Mouse (Mus musculus) myocyte (in vitro differentiated cells): ENCODE measurements around the gene Fxyd1. TPM values are rescaled to one million over a fixed set of nuclear protein-coding genes. Genes with fewer than 3 reads are reported as not detected.

Experiments
- H3K27me3 ChIP-seq: one replicate; pipeline ENCODE4 v1.6.1; 2011; ENCODE audit not compliant: control insufficient read depth, insufficient read depth, insufficient read length
- H3K36me3 ChIP-seq: one replicate; pipeline ENCODE4 v1.6.1; 2011; ENCODE audit not compliant: control insufficient read depth, insufficient read depth
- H3K4me2 ChIP-seq: one replicate; pipeline ENCODE4 v1.6.1; 2011; ENCODE audit warnings: low read depth, control low read depth
- H3K4me3 ChIP-seq: one replicate; pipeline ENCODE4 v1.5.1; 2011; ENCODE audit warnings: mild to moderate bottlenecking, control low read depth, moderate library complexity
- H3K79me2 ChIP-seq: one replicate; pipeline ENCODE4 v1.6.1; 2011; ENCODE audit not compliant: control insufficient read depth, insufficient read depth
- H3ac ChIP-seq: one replicate; pipeline ENCODE4 v1.6.1; 2011; ENCODE audit not compliant: control insufficient read depth, insufficient read length
- CEBPB ChIP-seq: IDR thresholded peaks from 2 replicates; pipeline ENCODE4 v1.6.1; 2011; ENCODE audit warnings: mild to moderate bottlenecking, moderate library complexity; ENCODE audit not compliant: poor library complexity, insufficient read depth, severe bottlenecking
- E2F4 ChIP-seq: IDR thresholded peaks from one replicate; pipeline ENCODE4 v1.6.1; 2011; ENCODE audit warnings: mild to moderate bottlenecking, control low read depth, moderate library complexity; ENCODE audit not compliant: insufficient read depth
- MAX ChIP-seq: IDR thresholded peaks from one replicate; pipeline ENCODE4 v1.6.1; 2011; ENCODE audit warnings: low read depth, mild to moderate bottlenecking, control low read depth
- MYOD1 ChIP-seq, 3 experiments: IDR thresholded peaks; one replicate each; pipeline ENCODE4 v1.6.1; 2011; ENCODE audit warnings: control low read depth in 2 of 3, low read depth in 2 of 3, mild to moderate bottlenecking in 2 of 3, moderate library complexity in 1 of 3; ENCODE audit not compliant: insufficient read length in 2 of 3, control insufficient read depth in 1 of 3
- MYOG ChIP-seq, 3 experiments: IDR thresholded peaks; one replicate each; pipeline ENCODE4 v1.6.1; 2011; ENCODE audit warnings: control low read depth in 2 of 3, low read depth in 2 of 3, mild to moderate bottlenecking in 2 of 3; ENCODE audit not compliant: insufficient read length in 2 of 3, control insufficient read depth in 1 of 3, insufficient read depth in 1 of 3
- POLR2A ChIP-seq: IDR thresholded peaks from one replicate; pipeline ENCODE4 v1.6.1; 2011; ENCODE audit warnings: low read depth, mild to moderate bottlenecking, control low read depth, moderate library complexity; ENCODE audit not compliant: insufficient read length
- POLR2AphosphoS2 ChIP-seq: IDR thresholded peaks from one replicate; pipeline ENCODE4 v1.6.1; 2011; ENCODE audit warnings: low read depth, control low read depth; ENCODE audit not compliant: insufficient read length
- REST ChIP-seq: IDR thresholded peaks from one replicate; pipeline ENCODE4 v1.6.1; 2011; ENCODE audit warnings: mild to moderate bottlenecking, control low read depth, moderate library complexity; ENCODE audit not compliant: insufficient read depth, insufficient read length
- SRF ChIP-seq: IDR thresholded peaks from one replicate; pipeline ENCODE4 v1.6.1; 2011; ENCODE audit warnings: low read depth; ENCODE audit not compliant: control insufficient read depth, insufficient read length
- TCF12 ChIP-seq: IDR thresholded peaks from one replicate; pipeline ENCODE4 v1.6.1; 2011; ENCODE audit warnings: mild to moderate bottlenecking, control low read depth; ENCODE audit not compliant: poor library complexity, insufficient read depth, severe bottlenecking
- TCF3 ChIP-seq: IDR thresholded peaks from one replicate; pipeline ENCODE4 v1.6.1; 2011; ENCODE audit warnings: low read depth, control low read depth; ENCODE audit not compliant: insufficient read length
- USF1 ChIP-seq: IDR thresholded peaks from one replicate; pipeline ENCODE4 v1.6.1; 2011; ENCODE audit warnings: low read depth, mild to moderate bottlenecking, control low read depth, moderate library complexity
- polyA plus RNA-seq: library from polyadenylated mRNA; unstranded; fragments of >200 nt; fragmentation: generic; extraction: Trizol; gene quantifications from one replicate; pipeline ENCODE4 v1.2.1, GENCODE M21; 2012; ENCODE audit warnings: missing spikeins

Gene Fxyd1
- 8.4 TPM for polyA plus RNA-seq

GRCm38 (mm10) chr7:31057071-31057470 is at the start of gene Fxyd1:
Gene Fxyd1, minus strand, starts transcription at chr7:31057199.
- Histone ChIP-seq H3ac (no peak within 1 kb of the TSS), H3K4me2 (no peak within 1 kb of the TSS), H3K36me3 (no peaks in the 10 kb centered on the region), H3K79me2 (no peaks in the 10 kb centered on the region), H3K27me3 (no peaks in the 10 kb centered on the region), H3K4me3 (no peak within 1 kb of the TSS)
- TF ChIP-seq SRF (no peak), MYOD1 (IDR thresholded peaks at IDR 0.05; ENCODE audit: control insufficient read depth in 1 of 3, insufficient read length in 2 of 3, low read depth in 2 of 3) (no peak), USF1 (no peak), TCF3 (no peak), CEBPB (no peak), REST (no peak), MYOG (IDR thresholded peaks at IDR 0.05; ENCODE audit: control insufficient read depth in 1 of 3, insufficient read depth in 1 of 3, insufficient read length in 2 of 3, low read depth in 2 of 3) (no peak), TCF12 (no peak), POLR2AphosphoS2 (no peak), E2F4 (no peak), MAX (no peak), POLR2A (no peak)

- H3K36me3 ChIP-seq: no peaks in the 10 kb centered on the region
Observed at GRCm38 (mm10) chr7:31106166-31106565, 49.2 kb upstream of the Fxyd1 start.

GRCm38 (mm10) chr7:31105061-31105768 is 48.2 kb upstream of the Fxyd1 start:
- H3K4me3 ChIP-seq: no peak overlapping the region
- no peak overlapping the region for H3K4me2 ChIP-seq
- H3ac ChIP-seq: no peak overlapping the region
- no peaks in the 10 kb centered on the region for H3K36me3 ChIP-seq
- TF ChIP-seq REST (no peak), CEBPB (no peak), MYOD1 (IDR thresholded peaks at IDR 0.05; ENCODE audit: control insufficient read depth in 1 of 3, insufficient read length in 2 of 3, low read depth in 2 of 3) (no peak), MAX (no peak), TCF3 (no peak), POLR2A (no peak), POLR2AphosphoS2 (no peak), TCF12 (no peak), E2F4 (no peak), USF1 (no peak), SRF (no peak), MYOG (IDR thresholded peaks at IDR 0.05; ENCODE audit: control insufficient read depth in 1 of 3, insufficient read depth in 1 of 3, insufficient read length in 2 of 3, low read depth in 2 of 3) (no peak)
- H3K79me2 ChIP-seq: no peaks in the 10 kb centered on the region
- H3K27me3 ChIP-seq: peaks cover 33% of the 10 kb centered on the region

More at GRCm38 (mm10) chr7:31106166-31106565, 49.2 kb upstream of the Fxyd1 start:
- TF ChIP-seq TCF12: no peak
- TF ChIP-seq MYOD1 (IDR thresholded peaks at IDR 0.05; ENCODE audit: control insufficient read depth in 1 of 3, insufficient read length in 2 of 3, low read depth in 2 of 3): no peak
- TF ChIP-seq SRF: no peak
- TF ChIP-seq REST: no peak
- peaks cover 33% of the 10 kb centered on the region for H3K27me3 ChIP-seq
- no peak overlapping the region for H3ac ChIP-seq
- H3K4me3 ChIP-seq: no peak overlapping the region
- H3K4me2 ChIP-seq: no peak overlapping the region
- no peaks in the 10 kb centered on the region for H3K79me2 ChIP-seq

DNA sequence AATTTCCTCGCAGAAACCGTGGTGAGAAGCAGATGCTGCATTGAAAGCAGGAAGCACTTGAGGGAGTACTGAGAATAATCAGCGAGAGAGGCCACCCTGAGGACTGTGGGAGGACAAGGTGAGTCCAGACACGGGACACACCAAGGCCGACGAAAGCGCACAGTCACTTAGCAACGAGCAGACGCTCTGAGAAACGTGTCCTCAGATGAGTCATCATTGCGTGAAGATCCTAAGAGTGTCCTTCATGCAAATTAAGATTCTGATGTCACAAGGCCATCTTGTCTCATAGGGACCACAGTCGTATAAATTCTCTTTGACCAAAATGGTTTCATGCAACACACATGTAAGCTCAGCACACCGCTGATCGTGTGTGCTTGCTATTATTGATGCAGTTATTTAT is 43.8 kb upstream of the Fxyd1 start:
- Histone ChIP-seq H3K79me2 (no peaks in the 10 kb centered on the region), H3K36me3 (no peaks in the 10 kb centered on the region), H3K4me2 (no peak overlapping the region), H3K4me3 (no peak overlapping the region), H3ac (no peak overlapping the region), H3K27me3 (peaks cover 33% of the 10 kb centered on the region)
- no peak for TF ChIP-seq POLR2A
- TF ChIP-seq MYOD1 (IDR thresholded peaks at IDR 0.05; ENCODE audit: control insufficient read depth in 1 of 3, insufficient read length in 2 of 3, low read depth in 2 of 3): no peak
- no peak for TF ChIP-seq REST
- no peak for TF ChIP-seq USF1
- no peak for TF ChIP-seq POLR2AphosphoS2
- TF ChIP-seq TCF3: no peak
- no peak for TF ChIP-seq SRF
- TF ChIP-seq MAX: no peak
- no peak for TF ChIP-seq MYOG (IDR thresholded peaks at IDR 0.05; ENCODE audit: control insufficient read depth in 1 of 3, insufficient read depth in 1 of 3, insufficient read length in 2 of 3, low read depth in 2 of 3)
- TF ChIP-seq TCF12: no peak

DNA sequence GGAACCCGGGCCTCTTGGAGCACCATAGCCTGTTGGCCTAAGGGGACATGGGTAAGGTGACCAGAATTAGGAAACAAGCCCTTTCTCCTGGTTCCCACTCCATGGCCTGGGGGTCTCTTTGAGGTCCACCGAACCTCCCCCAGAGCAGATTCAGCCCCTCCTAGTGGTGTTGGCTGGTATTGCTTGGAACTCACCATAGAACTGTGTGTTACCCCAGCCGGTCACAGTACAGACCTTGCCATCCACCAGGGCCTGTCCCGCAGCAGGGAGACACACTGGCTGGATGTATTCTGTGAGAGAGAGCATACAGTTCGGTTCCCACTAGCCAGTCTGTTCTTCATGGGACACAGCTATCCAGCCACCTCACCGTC is 42.6 kb upstream of the Fxyd1 start:
- no peaks in the 10 kb centered on the region for H3K36me3 ChIP-seq
- no peak overlapping the region for H3ac ChIP-seq
- no peaks in the 10 kb centered on the region for H3K79me2 ChIP-seq
- H3K27me3 ChIP-seq: peaks cover 26% of the 10 kb centered on the region
- H3K4me3 ChIP-seq: no peak overlapping the region
- H3K4me2 ChIP-seq: no peak overlapping the region
- no peak for TF ChIP-seq POLR2AphosphoS2
- TF ChIP-seq MYOG (IDR thresholded peaks at IDR 0.05; ENCODE audit: control insufficient read depth in 1 of 3, insufficient read depth in 1 of 3, insufficient read length in 2 of 3, low read depth in 2 of 3): no peak
- no peak for TF ChIP-seq MYOD1 (IDR thresholded peaks at IDR 0.05; ENCODE audit: control insufficient read depth in 1 of 3, insufficient read length in 2 of 3, low read depth in 2 of 3)
- no peak for TF ChIP-seq CEBPB
- TF ChIP-seq TCF12: no peak
- no peak for TF ChIP-seq POLR2A
- no peak for TF ChIP-seq E2F4
- no peak for TF ChIP-seq REST
- no peak for TF ChIP-seq MAX
- no peak for TF ChIP-seq TCF3
- no peak for TF ChIP-seq USF1
- TF ChIP-seq SRF: no peak
